Mouse (Mus musculus) urinary bladder, adult 18-20 months (tissue): ENCODE results near the gene Ehbp1.

Experiments
- DNase-seq, 2 experiments: peaks; one replicate each; pipeline ENCODE4 v3.0.0; 2022; ENCODE audit warnings: low spot score in 2 of 2, mixed read lengths in 2 of 2

The Ehbp1 gene

DNA sequence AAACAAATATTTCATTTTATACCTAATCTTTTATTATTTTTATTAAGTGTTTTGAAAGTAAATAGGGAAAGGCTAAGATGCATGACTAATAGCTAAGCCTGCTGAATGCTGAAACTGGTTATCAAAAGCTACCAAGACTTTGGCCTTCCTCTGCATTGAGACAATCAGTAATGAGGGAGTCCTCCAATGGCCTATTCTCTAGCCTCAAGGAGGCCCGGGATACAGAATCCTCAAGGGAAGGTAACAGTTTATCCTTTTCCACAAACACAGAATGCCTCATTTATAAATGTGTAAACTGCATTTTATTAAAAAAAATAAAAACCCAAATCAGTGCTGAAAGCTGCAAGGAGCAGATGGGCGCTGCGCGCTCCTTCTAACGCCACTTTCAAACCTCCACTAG is 284.6 kb downstream of the Ehbp1 start:
- no peak for DNase-seq

DNA sequence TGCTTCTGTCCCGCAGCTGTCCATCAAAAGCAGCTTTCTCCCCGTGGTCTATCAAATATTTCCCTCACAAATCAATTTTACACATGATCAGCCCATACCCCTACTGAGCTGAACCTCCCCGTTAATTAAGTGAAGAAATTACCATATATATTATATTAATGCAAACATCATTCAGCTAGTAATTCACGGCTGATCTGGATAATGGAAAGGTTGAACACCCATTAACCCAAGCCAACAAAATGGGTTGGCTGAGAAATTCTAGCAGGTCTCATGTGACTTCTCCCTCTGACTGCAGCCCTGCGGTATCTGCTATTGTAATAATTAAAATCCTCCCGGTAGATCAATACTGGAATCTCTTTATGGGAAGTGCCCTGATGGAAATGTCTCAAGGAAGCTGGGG is 286.2 kb downstream of the Ehbp1 start:
- DNase-seq: no peak

DNA sequence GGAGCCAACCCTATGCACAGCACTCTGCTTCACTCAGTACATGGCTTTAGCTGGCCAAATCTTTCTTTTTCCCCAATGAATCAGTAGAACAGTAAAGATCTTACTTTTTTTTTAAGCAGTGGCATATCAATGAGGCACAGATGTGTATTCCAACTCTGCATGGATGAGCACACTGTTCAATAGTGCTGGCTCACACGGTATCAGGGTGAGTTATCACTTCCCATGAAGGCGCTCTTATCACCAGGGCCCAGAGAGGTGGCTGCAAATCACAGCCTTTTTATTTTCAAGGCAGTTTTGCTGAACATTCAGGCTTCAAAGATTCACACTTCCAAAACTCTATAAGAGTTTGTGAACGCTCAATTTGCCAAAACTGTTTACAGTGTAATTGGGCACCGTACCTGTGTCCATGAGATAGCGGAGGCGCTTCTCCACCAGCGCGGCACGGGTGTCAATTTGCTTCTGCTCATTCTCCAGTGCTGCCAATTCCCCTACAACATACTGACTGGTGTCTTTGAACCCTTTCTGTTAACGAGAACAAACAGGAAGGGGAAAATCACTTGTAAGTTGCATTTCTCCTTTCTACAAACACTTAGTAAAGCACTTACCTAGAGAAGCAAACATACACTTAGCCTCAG is 288.9 kb downstream of the Ehbp1 start:
- no peak for DNase-seq

DNA sequence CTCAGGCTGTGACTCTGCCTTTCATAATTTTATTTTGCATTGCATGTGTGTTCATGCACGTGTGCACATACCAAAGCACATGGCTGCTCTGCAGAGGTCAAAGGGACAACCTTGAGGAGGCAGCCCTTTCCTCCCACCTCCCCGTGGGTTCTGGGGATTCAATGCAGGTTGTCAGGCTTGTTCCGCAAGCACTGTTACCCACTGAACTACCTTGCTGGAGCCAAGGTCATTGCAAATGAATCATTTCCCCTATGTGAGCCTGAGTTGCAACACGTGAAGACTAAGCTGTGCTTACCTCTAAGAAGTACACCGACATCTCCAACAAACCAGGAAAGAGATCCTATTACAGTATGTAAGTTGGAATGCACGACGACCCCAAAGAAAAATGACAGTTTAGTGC is 291.2 kb downstream of the Ehbp1 start:
- DNase-seq: peak; percentile 15 to 48

DNA sequence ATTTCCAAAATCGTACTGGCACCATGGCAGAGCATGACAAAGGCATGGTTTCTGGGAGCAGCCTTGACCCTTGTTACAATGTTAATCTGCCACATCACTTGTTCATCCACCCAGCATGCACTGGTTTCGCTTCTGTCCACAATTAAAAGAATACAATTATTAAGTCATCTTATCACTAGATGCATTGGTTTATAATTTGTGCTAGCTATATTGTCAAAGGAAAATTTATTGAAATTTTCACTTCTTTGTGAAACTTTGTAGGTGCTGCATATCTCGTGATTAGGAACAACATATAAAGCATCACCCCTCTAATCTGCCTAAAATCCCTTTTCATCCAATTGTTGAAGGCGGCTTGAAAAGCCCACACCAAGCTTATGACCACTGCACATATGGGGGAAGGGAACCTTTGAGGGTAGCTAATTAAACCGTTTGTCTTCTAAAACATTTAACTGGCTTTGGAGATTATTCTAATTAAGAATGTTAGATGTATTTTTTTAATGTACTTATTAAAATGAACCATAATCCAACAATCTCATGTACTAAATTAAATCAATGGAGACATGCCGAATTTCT is 302.2 kb downstream of the Ehbp1 start:
- no peak for DNase-seq

DNA sequence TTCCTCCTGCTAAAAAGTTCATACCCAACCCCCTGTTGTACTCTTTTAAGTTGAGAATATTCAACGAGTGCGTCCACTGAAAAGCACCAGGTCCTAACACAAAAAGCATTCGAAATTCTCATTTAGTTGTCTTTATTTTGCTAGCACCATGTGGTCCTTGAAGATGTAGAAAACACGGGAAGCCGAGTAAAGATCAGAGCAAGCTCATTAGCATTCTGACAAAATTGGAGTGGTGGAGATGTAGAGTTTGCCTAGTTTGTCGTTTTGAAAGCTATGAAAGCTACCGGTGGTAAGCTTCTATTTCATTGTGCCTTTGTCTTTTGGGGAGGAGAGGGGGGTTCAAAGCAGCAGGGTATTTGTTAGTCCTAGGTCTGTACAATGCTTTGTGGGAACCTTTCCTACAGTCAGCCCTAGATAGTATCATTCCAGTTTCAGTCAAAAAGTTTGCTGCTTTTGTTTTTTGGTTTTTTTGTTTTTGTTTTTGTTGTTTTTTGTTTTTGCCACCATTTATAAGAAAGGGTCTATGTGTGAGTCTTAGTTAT is 307.5 kb downstream of the Ehbp1 start:
- DNase-seq: no peak

DNA sequence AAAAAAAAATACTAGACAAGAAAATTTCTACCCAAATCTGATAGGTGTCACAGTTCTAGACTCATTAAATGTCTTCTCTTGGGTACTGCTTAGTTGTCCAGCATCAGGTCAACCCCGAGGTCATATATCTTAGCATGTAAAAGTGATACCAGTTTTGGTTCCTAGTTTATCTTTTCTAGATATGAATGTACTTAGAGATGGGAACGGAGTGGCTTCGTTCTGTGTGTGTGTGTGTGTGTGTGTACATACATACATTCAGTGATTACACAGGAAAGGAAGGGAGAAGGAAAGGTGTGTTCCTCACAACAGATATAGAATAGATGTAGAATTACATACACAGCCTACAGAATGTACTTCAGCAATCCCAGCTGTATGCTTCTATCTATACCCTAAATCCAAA is 308.5 kb downstream of the Ehbp1 start:
- DNase-seq: no peak

DNA sequence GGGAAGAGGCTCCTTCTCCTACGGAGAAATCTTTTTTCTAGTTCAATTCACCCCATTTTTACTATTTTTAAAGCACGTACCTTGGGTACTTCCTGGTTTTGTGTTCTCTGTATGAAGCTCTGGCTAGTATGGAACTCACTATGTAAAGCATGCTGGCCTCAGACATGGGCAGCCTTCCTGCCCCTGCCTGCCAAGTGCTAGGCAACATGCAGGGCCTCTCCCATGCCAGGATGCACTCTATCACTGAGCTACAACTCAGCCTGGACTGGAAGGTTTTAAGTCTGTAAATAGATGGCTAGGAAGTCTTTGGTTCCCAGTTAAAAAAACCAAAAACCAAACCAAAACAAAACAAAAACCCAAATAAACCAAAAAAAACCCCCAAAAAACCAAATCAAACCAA is 321.5 kb downstream of the Ehbp1 start:
- no peak for DNase-seq

DNA sequence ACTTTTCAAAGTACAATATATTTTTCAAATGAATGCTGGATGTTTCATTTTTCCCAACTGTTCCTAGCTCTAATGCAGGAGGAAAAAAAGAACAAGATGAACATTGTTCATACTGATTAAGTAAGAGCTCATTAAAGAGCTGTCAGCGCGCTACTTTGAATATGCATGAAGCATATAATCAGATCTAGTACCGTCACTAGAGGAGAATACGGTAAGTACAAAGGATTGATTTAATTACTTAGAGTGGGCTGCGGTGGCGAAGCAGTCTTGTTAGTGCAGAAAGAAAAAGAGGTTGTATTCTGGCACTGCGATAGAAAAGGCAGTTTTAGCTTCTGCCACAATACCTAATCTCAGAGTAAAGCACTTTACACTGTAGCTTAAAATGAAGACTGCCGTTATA is 324.6 kb downstream of the Ehbp1 start:
- DNase-seq: no peak

DNA sequence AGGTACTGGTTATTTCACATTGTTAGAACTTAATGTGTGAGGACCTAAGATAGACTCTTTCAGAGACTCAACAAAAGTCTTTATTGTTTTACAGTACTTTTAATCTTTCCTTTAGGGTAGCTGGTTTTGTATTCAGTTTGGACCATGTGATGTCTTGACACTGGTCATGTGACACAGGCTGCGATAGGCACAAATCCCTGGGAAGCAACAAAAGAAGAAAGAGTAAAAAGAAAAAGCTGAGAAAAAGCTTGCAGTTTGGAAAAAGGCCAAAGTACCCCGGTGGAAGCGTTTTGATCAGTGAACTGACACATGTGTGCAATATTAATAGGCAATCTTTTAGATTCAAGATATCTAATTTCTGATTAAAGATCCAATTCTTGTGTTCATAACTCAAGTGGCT is 325.8 kb downstream of the Ehbp1 start:
- DNase-seq: no peak

DNA sequence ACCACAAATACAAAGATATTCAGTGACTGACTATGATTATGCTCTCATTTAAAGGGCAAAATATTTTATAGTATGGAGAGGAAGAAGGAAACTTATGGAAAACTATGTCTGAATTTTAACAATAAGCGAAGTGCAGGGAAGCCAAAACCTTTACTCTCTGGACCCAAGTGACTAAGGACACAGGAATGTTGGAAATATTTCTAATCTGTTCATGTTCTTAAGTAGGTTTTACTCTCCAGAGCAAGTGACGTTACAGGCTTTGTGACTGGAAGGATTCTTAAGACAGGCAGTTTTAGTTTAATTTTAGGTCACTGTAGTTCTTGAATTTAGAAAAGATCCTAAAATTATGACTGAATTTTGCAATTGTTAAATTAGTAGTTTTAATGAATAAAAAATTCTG is 333.3 kb downstream of the Ehbp1 start:
- no peak for DNase-seq

DNA sequence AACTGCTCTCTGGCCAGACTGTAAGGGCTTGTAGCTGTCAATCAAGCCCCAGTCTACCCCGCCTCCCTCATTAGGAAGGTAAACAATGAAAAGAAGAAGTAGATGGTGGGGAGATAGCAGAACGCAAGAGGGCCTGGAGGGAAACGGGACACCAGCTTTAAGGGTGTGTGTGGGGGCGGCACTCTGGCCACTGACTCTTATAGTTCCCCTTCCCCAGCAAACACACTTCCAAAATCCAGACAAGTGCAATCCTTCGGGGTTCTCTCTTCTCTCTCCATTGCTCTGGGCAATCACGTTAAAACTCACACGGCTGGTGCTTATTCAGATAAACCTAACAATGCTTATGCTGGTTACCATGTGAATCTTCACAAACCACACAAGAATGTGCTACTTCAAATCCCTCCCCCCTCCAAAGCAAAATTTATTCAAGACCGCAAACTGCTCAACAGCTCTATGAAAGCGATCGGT is 333.9 kb downstream of the Ehbp1 start:
- DNase-seq: no peak

DNA sequence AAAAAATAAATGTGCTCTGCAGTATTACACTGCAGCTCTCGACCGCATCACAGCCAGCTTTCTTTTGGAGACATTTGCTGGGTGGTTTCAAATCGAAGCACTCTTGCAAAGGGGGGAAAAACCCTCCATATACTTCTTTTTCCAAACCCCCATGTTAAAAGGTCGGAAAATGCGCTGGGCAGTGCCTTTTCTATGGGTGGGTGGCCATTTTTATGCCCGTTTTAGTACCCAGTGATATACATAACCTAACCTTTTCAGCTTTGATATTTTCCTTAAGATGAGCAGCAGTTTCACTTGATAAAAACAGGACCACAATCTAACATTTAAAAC is 334.3 kb downstream of the Ehbp1 start:
- DNase-seq: no peak

DNA sequence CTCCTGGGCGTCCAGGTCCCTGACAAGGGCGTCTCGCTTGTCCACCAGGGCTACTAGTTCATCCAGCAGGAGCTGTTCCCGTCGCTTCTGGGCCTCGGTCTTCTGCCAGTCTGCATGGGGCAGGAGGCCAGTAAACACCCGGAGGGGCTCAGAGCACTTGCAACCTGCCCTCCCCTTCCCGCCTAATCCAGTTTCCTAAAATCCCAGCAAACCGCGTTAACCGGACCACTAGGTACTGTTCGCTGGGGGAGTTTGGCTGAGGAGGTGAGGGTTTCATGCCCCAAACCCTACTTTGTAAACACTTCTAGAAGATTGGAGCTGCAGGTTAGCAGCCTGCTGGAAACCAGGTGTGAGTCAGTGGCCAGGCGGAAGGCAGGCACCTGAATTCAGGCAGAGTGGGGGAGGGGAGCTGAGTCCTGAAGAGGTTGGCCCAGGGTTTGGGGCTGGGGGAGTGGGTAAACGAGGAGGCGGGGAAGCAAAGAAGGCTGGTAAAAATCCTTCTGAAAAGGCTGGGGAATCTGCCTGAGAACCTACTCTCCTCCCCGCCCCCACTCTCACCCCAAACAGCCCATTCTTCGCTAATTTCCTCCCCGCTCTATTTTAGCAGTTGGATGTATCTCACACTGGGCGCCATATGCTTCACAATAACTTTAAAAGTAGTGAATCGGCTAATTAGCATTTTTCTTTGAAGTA is 334.9 kb downstream of the Ehbp1 start:
- DNase-seq: no peak

DNA sequence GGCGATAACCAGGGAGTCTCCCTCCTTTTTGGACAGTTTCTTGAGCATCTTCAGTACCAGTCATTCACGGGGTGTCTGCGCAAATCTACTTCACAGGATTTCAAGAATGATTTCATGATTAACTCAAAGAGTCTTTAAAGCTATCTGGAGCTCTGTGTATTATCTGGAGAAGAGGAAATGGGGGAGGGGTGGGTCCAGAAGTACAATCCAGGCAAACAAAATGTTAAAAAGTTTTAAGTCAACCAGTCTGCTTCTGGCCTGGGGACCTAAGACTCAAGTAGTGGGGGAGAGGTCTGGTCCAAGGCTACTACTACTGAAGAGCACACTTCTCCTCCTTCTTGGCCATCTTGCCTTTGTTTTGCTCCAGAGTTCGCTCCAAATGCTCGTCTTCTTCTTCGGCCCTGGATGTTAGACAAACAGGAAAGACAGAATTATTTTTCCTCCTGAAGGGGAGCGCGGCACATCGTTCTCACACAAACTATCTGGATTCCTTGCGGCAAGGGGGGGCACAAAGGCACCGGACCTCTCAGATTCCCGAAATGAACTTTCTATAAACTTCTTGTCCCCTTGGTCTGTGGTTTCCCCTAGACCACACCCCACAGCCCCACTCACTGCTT is 335.5 kb downstream of the Ehbp1 start:
- no peak for DNase-seq

DNA sequence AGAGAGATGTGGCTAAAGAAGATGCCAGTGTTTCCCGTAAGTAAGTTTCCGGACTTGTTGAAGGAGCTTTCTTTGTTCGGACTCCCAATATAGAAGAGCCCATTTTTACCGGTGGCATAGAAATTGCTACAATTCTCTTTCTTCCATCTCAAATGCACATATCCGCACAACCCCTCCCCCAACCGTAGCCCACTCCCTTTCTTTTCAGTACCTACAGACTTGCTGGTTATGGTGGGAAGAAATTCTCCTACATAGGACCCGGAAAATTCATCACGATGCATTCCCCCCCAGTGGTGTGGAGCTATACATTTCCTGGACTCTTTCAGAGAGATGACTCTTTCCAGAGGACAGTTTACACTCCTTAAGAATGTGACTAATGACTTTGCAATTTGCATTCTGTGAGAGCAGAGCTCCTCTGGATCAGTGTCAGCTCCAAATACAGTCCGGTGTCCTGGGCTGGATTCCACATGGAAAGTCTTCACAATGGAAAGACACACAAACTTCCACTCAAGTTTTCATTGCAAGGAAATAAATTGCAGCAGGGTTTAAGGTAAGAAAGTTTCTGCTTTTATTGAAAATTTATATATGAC is 336.7 kb downstream of the Ehbp1 start:
- no peak for DNase-seq

DNA sequence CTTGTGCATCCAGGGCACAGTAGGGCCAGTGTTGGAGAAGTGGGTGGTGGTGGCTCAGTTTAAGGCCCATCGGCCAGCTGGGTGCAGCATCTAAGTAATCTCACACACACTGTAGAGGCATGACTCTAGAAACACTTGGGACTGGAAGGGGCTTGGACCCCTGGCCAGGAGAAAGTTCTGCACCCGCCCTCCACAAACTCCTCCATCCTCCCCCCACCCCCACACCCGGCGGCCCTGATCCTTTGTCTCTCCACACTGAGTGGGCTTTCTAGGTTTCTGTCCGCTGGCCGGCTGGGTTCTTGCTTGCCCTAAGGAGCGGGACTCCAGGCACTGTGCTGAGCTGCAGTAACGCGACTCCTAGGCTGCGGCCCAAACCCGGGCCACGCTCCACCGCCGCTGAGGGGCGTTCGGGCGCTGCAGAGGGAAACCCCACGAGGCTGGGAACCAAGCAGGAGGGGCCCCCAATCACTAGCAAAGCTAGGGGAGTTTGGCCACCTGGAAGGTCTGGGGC is 337.7 kb downstream of the Ehbp1 start:
- no peak for DNase-seq

DNA sequence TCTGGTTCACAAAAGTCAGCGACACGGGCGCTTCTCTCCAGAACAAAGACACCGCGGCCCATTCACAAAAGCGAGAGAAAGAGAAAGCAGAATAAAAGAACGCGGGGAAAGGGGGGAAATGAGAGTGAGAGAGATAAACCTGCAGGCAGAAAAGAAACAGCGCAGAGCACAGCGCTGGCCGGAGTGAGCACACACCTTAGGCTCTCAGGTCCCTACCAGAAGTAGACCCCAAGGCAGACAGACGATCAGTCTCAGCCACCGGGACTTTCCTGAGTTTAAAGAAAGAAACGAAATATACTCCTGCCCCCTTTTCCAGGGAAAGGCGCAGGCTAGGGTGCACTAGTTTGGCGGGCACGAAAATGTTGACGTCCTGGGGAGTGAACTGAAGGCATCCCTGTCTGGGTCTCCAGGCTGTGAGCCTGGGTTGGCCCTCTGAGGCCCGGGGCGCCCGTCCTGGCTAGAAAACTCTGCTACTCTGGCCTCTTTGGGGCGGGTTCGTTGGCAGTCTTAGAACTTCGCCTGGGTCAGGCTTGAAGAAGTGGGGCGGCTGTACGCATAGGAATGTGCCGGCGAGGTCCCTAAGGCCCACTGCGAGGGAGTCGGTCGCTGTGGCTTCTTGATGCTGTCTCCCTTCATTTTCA is 338.6 kb downstream of the Ehbp1 start:
- peak in 1 of 2 experiments; percentile 31 for DNase-seq

DNA sequence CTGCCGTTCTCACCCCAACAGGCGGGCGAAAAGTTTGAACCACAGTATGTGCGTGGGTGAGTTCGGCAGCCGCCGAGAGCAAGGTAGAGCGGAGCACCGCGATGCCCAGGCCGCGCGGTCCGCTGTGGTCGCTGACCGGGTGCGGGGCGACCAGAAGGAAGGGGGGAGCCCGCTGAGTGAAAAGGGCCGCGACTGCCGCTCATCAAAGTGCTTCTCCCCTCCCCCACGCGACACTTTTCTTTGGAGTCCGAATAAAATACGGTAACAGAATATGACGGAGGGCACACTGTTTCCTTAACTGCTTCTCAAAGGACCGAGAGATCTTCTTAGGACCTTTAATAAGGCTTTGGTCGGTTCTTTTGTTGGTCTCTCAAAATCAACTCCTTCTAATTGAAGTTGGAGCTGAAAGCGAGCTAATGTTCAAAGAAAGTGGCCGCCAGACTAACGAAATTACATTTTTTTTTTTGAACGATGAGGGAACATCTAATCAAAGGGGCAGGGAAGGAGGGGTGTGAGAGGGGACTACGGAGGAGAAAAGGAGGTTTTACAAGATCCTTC is 339.2 kb downstream of the Ehbp1 start, which contains the start of gene Otx1:
Gene Otx1, minus strand, starts transcription at position 115 of the 558 bp plus-strand sequence.
- peak in 1 of 2 experiments; percentile 47 for DNase-seq

DNA sequence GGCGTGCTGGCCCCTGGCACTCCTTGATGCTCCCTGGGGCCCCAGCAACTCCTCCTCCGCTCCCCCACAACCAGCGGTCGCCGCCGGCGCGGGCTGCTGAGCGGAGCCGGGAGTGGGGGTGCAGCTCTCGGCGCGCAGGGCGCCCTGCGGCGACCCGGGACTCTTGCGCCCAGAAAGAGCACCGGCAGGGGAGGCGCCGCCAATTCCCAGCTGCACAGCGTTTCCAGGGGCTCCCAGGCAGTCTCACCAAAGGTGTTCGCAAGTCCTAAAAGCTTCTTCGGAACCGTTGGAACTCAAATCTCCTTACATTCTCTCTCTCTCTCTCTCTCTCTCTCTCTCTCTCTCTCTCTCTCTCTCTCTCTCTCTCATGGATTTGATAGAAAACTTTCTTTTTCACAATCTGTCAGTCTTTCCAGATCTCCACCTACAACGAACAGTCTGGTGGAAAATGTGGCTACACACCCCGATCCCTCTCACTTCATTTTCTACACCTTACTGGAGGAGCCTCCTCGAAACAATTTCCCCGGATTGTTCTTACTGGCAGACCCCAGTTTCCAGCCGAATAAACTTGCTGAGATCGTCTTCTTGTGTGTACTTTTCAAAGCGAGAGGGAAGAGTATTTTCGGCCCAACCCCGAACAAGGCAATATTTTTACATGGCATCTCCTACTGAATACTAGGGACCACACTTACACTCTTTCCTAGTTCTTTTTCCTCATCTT is 339.9 kb downstream of the Ehbp1 start:
- DNase-seq: peak in 1 of 2 experiments; percentile 46
